Mouse (Mus musculus): ENCODE measurements around the gene Snx30.

GRCm38 (mm10) chr4:59777828-59778227, 27.8 kb upstream of the Snx30 start:
- TF ChIP-seq CTCF (IDR thresholded peaks at IDR 0.05; ENCODE audit: borderline replicate concordance, insufficient read depth, low read depth, low read length), result no peak
- no peak for TF ChIP-seq POLR2A (IDR thresholded peaks at IDR 0.05; ENCODE audit: borderline replicate concordance, insufficient read depth, low read length)

Data from cerebellum, adult 2 months (tissue).